Mouse (Mus musculus) kidney, adult 2 months (tissue): ENCODE measurements around the gene C030005K15Rik. TPM values are rescaled to one million over a fixed set of nuclear protein-coding genes. Genes with fewer than 3 reads are reported as not detected.
"Not testable (repeated sequence)": the region's sequence is repeated elsewhere in the genome, so short reads cannot be mapped to it uniquely, and the experiment has no call there.

Experiments used
- DNase-seq: peaks from one replicate; pipeline ENCODE4 v3.0.0; 2021
- H3K27ac ChIP-seq: fragments of 200-500 bp; 2 replicates; pipeline ENCODE4 v1.5.1; 2012; ENCODE audit warnings: low read depth, low read length, control low read depth, inconsistent platforms; ENCODE audit not compliant: insufficient read depth
- H3K27me3 ChIP-seq: fragments of 200-500 bp; replicated peaks from 2 replicates; pipeline ENCODE4 v1.6.1; 2012; ENCODE audit warnings: mild to moderate bottlenecking, moderate library complexity, low read length, inconsistent platforms; ENCODE audit not compliant: control insufficient read depth, insufficient read depth
- H3K36me3 ChIP-seq: fragments of 200-500 bp; 2 replicates; pipeline ENCODE4 v1.6.1; 2012; ENCODE audit warnings: mild to moderate bottlenecking, moderate library complexity, low read length, inconsistent platforms; ENCODE audit not compliant: control insufficient read depth, insufficient read depth
- H3K4me1 ChIP-seq: fragments of 200-500 bp; 2 replicates; pipeline ENCODE4 v1.6.1; 2011; ENCODE audit warnings: low read length; ENCODE audit not compliant: control insufficient read depth, insufficient read depth
- H3K4me3 ChIP-seq: fragments of 200-500 bp; 2 replicates; pipeline ENCODE4 v1.5.1; 2011; ENCODE audit warnings: mild to moderate bottlenecking, low read depth, low read length, control low read depth; ENCODE audit not compliant: insufficient read depth
- CTCF ChIP-seq: fragments of 200-500 bp; conservative IDR thresholded peaks from 2 replicates; pipeline ENCODE4 v1.5.1; 2011; ENCODE audit warnings: low read depth, mild to moderate bottlenecking, control low read depth, low read length, moderate library complexity, mixed read lengths; ENCODE audit not compliant: insufficient read depth, insufficient read length
- POLR2A ChIP-seq: fragments of 200-500 bp; IDR thresholded peaks from one replicate; pipeline ENCODE4 v1.6.1; 2011; ENCODE audit warnings: low read depth, low read length, control low read depth
- WGBS: fragments of 180-500 bp; shearing (Covaris S2); methylation state at CpG from one replicate; pipeline ENCODE4 v1.1.7; 2018; 5-methylcytosine and 5-hydroxymethylcytosine counted together
- polyA plus RNA-seq: library from polyadenylated mRNA; depleted of rRNA; stranded (reverse); fragments of >200 nt; gene quantifications from 2 replicates; pipeline ENCODE4 v1.2.3, GENCODE M21; 2012; rRNA removed

Gene C030005K15Rik
- polyA plus RNA-seq: not detected in 2 replicates

DNA sequence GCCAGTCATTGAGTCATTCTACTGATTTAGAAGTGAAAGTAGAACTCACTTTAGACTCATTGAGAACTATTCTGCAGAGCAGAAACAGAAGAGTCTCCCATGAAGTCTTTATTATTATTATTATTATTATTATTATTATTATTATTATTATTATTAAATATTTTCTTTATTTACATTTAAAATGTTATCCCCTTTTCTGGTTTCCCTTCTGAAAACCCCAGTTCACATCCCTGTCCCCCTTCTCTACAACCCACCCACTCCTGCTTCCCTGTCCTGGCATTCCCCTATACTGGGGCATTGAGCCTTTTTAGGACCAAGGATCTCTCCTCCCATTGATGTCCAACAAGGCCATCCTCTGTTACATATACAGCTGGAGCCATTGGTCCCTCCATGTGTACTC lies at the start of gene C030005K15Rik:
C030005K15Rik (minus strand) TSS at position 101 of the 400 bp plus-strand sequence.
- not testable (repeated sequence) for H3K4me3 ChIP-seq, H3K27ac ChIP-seq, H3K4me1 ChIP-seq, H3K27me3 ChIP-seq, DNase-seq, H3K36me3 ChIP-seq

DNA sequence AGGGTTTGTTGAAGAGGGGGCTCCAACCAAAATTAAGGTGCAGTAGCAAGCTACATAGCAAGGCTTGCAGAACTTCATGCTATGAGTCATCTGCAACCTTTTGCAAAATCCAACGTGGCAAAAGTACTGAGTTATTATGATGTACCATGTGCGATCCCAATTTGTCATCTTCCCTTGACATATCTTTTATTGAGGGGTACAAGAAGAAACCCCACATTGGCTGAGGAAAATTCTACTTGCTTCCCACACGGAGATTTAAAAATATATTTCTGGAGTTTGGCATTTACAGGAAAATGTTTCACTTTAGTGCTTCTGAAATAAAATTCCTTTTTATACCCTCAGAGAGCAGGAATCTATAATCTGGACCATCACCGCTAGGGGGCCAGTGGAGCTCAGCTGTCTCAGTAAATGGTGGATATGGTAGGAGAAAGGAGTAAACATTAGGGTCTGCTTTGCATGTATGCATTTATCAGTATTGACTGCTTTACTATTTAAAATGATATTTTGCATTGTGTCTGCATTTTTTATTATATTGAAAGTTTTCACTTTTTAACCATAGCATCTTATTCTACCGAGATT lies 41.7 kb upstream of the C030005K15Rik start:
- Histone ChIP-seq H3K27ac (no peak overlapping the region), H3K36me3 (no peaks in the 10 kb centered on the region), H3K27me3 (no peaks in the 10 kb centered on the region), H3K4me3 (no peak overlapping the region), H3K4me1 (no peaks in the 10 kb centered on the region)
- WGBS: 65% methylated on average over 5 of the region's 5 CpGs
- TF ChIP-seq POLR2A: no peak
- TF ChIP-seq CTCF: no peak
- no peak for DNase-seq

DNA sequence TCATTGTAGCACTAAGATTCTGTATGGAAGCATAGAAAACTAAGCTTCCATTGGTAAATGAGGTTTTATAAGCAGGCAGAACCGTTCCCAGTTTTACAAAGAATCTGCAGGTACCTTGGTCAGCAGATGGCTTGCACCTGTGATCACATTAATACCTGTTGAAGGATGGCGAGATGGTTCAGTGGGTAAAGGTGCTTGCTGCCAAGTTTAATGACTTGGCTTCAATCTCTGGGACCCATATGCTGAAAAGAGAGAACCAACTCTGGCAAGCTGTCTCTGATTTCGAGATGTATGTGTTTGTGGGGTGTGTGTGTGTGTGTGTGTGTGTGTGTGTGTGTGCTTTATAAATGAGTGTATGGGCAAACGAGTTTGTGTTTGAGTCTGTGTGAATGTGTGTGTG lies 27.3 kb upstream of the C030005K15Rik start:
- no peak for TF ChIP-seq POLR2A
- TF ChIP-seq CTCF: no peak
- no peaks in the 10 kb centered on the region for H3K27me3 ChIP-seq
- H3K4me1 ChIP-seq: no peaks in the 10 kb centered on the region
- DNase-seq: no peak
- 66% methylated on average over 4 of the region's 4 CpGs for WGBS
- H3K36me3 ChIP-seq: no peaks in the 10 kb centered on the region
- no peak overlapping the region for H3K27ac ChIP-seq
- no peak overlapping the region for H3K4me3 ChIP-seq

DNA sequence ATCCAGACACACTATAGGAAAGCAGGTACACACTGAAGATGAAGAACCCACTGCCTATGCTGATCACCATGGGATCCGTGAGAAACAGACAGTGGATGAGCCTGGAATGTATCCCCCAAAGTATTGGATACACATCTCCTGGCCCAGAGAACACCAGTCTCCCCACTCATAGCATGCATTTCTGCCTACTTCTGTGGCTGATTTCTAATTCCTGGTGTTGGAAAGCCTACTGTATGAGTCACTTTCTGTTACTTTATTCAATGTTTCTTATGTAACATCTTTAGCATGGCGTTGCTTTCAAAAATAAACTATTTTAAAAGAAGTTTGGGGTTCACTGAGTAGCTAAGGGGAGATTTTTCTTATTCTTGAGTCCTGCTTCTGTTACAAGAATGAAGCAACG lies 20.7 kb upstream of the C030005K15Rik start:
- H3K36me3 ChIP-seq: no peaks in the 10 kb centered on the region
- no peak for DNase-seq
- H3K4me3 ChIP-seq: no peak overlapping the region
- H3K4me1 ChIP-seq: no peaks in the 10 kb centered on the region
- no peak overlapping the region for H3K27ac ChIP-seq
- no peaks in the 10 kb centered on the region for H3K27me3 ChIP-seq
- TF ChIP-seq CTCF (no peak), POLR2A (no peak)
- WGBS: 82% methylated on average over 3 of the region's 3 CpGs

DNA sequence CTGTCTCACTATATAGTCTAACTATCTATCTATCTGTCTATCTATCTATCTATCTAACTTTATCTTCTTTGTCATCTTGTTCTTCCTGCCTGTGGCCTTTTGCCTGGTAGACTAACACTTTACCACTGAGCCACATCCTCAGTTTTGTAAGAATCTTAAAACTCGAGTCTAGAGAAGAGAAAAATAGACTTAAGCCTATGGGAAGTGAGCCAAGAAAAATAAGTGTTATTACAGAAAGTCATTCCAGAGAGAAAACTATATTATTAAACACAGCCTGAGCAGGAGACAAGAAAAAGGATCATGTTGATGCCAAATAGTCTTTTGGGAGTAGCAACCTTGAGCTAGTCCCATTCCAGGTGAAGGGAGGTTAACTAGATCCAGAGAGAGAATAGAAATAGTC lies 626 bp downstream of the C030005K15Rik start:
- TF ChIP-seq CTCF (no peak), POLR2A (no peak)
- DNase-seq: no peak
- H3K4me3 ChIP-seq: no peak overlapping the region
- H3K4me1 ChIP-seq: no peaks in the 10 kb centered on the region
- WGBS: 31% methylated on average over 1 of the region's 1 CpGs
- no peaks in the 10 kb centered on the region for H3K36me3 ChIP-seq
- no peaks in the 10 kb centered on the region for H3K27me3 ChIP-seq
- no peak overlapping the region for H3K27ac ChIP-seq

DNA sequence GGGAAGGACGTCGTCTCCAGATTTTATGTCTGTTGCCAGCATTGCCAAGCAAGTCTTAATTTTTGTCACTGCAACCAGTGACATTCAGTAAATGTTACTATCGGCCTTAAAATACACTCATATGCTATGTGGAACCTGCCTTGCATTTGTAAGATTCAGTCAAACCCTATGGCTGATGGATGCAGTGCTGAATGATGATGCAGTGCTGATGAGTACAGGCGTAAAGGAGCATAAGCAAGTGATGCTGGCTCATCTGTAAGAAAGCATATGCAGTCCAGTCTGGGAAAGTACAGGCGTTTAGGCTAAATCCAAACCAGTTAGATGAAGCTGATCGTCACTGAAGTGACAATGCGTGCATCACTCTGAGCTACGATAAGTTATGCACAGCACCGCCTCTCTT lies 3.8 kb downstream of the C030005K15Rik start:
- 94% methylated on average over 9 of the region's 9 CpGs for WGBS
- no peak for TF ChIP-seq CTCF
- no peak for TF ChIP-seq POLR2A
- no peaks in the 10 kb centered on the region for H3K36me3 ChIP-seq
- DNase-seq: no peak
- no peak overlapping the region for H3K4me3 ChIP-seq
- no peaks in the 10 kb centered on the region for H3K4me1 ChIP-seq
- H3K27ac ChIP-seq: no peak overlapping the region
- H3K27me3 ChIP-seq: no peaks in the 10 kb centered on the region

DNA sequence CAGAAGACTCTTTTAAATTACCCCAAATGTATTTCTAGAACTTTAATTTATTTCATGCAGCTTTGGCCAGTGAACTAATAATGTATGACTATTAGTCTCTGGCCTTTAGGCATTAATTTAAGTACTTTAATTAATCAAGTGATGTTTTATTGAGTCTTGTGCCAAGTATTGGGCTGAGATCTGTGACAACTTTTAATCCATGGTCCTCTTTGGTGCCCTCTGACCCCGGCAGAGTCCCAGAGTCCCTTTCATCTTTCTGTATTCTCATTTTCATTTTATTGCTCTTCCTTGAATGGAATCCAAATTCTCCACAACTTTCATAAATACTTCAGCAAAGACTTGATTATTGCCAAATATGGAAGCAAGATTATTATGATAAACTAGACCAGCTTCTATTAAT lies 5.9 kb downstream of the C030005K15Rik start:
- 65% methylated on average over 1 of the region's 1 CpGs for WGBS
- no peak for TF ChIP-seq CTCF
- no peak for TF ChIP-seq POLR2A
- no peak overlapping the region for H3K27ac ChIP-seq
- no peaks in the 10 kb centered on the region for H3K27me3 ChIP-seq
- DNase-seq: peak; percentile 39
- H3K36me3 ChIP-seq: no peaks in the 10 kb centered on the region
- H3K4me3 ChIP-seq: no peak overlapping the region
- H3K4me1 ChIP-seq: no peaks in the 10 kb centered on the region

DNA sequence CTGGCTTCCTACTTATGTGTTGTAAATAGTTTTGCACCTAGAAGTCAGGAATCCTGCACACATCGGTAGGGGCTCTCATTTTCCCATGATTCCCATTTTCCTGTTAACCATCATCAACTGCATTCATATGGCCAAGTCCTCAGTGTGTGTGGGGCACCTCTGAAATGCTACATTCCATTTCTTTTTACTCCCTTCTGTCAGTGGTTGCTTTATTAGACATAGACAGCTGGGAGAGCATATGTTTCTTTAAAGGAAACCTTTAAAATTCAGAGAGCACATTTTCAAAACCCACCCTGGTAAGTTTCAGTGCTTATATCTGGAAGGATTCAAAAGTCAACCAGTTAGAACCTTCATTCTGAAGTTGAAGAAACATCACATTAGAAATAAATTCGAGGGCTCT lies 8.5 kb downstream of the C030005K15Rik start:
- 67% methylated on average over 2 of the region's 2 CpGs for WGBS
- Histone ChIP-seq H3K4me3 (no peak overlapping the region), H3K36me3 (no peaks in the 10 kb centered on the region), H3K27ac (no peak overlapping the region), H3K27me3 (no peaks in the 10 kb centered on the region), H3K4me1 (no peaks in the 10 kb centered on the region)
- no peak for TF ChIP-seq CTCF
- DNase-seq: no peak
